Mouse (Mus musculus) hindbrain, embryonic 16.5 days (tissue): ENCODE data around the gene Fabp2. TPM values are rescaled to one million over a fixed set of nuclear protein-coding genes. Genes with fewer than 3 reads are reported as not detected.
"Not testable (repeated sequence)": the region's sequence is repeated elsewhere in the genome, so short reads cannot be mapped to it uniquely, and the experiment has no call there.

ENCODE experiments used
- ATAC-seq: fragments of 200-750 bp; cut with Nextera tagmentation; 2 replicates; pipeline ENCODE4 v1.8.0; 2017; ENCODE audit warnings: moderate TSS enrichment, moderate library complexity
- H3K27ac ChIP-seq: fragments of 300-500 bp; sonication (generic); 2 replicates; pipeline ENCODE4 v1.5.1; 2014; ENCODE audit warnings: low read depth, mild to moderate bottlenecking, control low read depth, low read length, moderate library complexity
- H3K27me3 ChIP-seq: fragments of 300-500 bp; sonication (generic); replicated peaks from 2 replicates; pipeline ENCODE4 v1.6.1; 2014; ENCODE audit warnings: low read length; ENCODE audit not compliant: control insufficient read depth, insufficient read depth
- H3K36me3 ChIP-seq: fragments of 300-500 bp; sonication (generic); 2 replicates; pipeline ENCODE4 v1.6.1; 2014; ENCODE audit warnings: mild to moderate bottlenecking, low read length, moderate library complexity, mixed read lengths; ENCODE audit not compliant: control insufficient read depth, insufficient read depth
- H3K4me1 ChIP-seq: fragments of 300-500 bp; sonication (generic); 2 replicates; pipeline ENCODE4 v1.6.1; 2014; ENCODE audit warnings: low read depth, low read length; ENCODE audit not compliant: control insufficient read depth, insufficient read depth
- H3K4me2 ChIP-seq: fragments of 300-500 bp; sonication (generic); 2 replicates; pipeline ENCODE4 v1.6.1; 2014; ENCODE audit warnings: mild to moderate bottlenecking, low read length, control low read depth, moderate library complexity
- H3K4me3 ChIP-seq: fragments of 300-500 bp; sonication (generic); 2 replicates; pipeline ENCODE4 v1.5.1; 2014; ENCODE audit warnings: mild to moderate bottlenecking, low read length, control low read depth, moderate library complexity
- H3K9ac ChIP-seq: fragments of 300-500 bp; sonication (generic); 2 replicates; pipeline ENCODE4 v1.6.1; 2014; ENCODE audit warnings: low read depth, mild to moderate bottlenecking, control low read depth, low read length, moderate library complexity
- H3K9me3 ChIP-seq: fragments of 300-500 bp; sonication (generic); 2 replicates; pipeline ENCODE4 v1.6.1; 2014; ENCODE audit warnings: mild to moderate bottlenecking, low read length, moderate library complexity; ENCODE audit not compliant: control insufficient read depth
- WGBS: fragments of 180-500 bp; shearing (Covaris S2); extraction: QIAGEN DNeasy Blood & Tissue Kit; methylation state at CpG from one replicate; pipeline ENCODE4 v1.1.7; 2014; 5-methylcytosine and 5-hydroxymethylcytosine counted together
- polyA plus RNA-seq: library from polyadenylated mRNA; unstranded; fragments of >200 nt; fragmentation: Nextera tagmentation; extraction: Ambion mirVana; gene quantifications from 2 replicates; pipeline ENCODE4 v1.2.1, GENCODE M21; 2015

Gene Fabp2
- polyA plus RNA-seq, 1 experiment from 2014 or later, result not detected

- Histone ChIP-seq H3K27me3 (no peaks in the 10 kb centered on the region), H3K27ac (no peak overlapping the region), H3K9me3 (no peaks in the 10 kb centered on the region), H3K4me1 (no peaks in the 10 kb centered on the region), H3K4me2 (no peak overlapping the region), H3K9ac (no peak overlapping the region), H3K36me3 (peaks cover 2% of the 10 kb centered on the region; the same call in 1 of the 2 replicates), H3K4me3 (no peak overlapping the region)
- no peak for ATAC-seq
- 87% methylated on average over 1 of the region's 1 CpGs for WGBS
Measured at GRCm38 (mm10) chr3:122932466-122932865, 37.6 kb downstream of the Fabp2 start.

- ATAC-seq, H3K27me3 ChIP-seq, H3K36me3 ChIP-seq, H3K4me2 ChIP-seq, H3K27ac ChIP-seq, H3K9me3 ChIP-seq, H3K4me3 ChIP-seq, H3K9ac ChIP-seq, H3K4me1 ChIP-seq: not testable (repeated sequence)
- 77% methylated on average over 13 of the region's 13 CpGs for WGBS
Measured at GRCm38 (mm10) chr3:122937176-122937575, 42.3 kb downstream of the Fabp2 start.

- Histone ChIP-seq H3K4me2 (no peak overlapping the region), H3K36me3 (no peaks in the 10 kb centered on the region), H3K27me3 (no peaks in the 10 kb centered on the region), H3K27ac (no peak overlapping the region), H3K9ac (no peak overlapping the region), H3K4me3 (no peak overlapping the region), H3K9me3 (no peaks in the 10 kb centered on the region), H3K4me1 (no peaks in the 10 kb centered on the region)
- WGBS, result 82% methylated on average over 2 of the region's 2 CpGs
- no peak for ATAC-seq
Measured at GRCm38 (mm10) chr3:122939215-122939614, 44.3 kb downstream of the Fabp2 start.

- no peak for ATAC-seq
- Histone ChIP-seq H3K4me3 (no peak overlapping the region), H3K36me3 (peaks cover 5% of the 10 kb centered on the region), H3K27ac (no peak overlapping the region), H3K27me3 (no peaks in the 10 kb centered on the region), H3K4me1 (no peaks in the 10 kb centered on the region), H3K9me3 (no peaks in the 10 kb centered on the region), H3K4me2 (no peak overlapping the region), H3K9ac (no peak overlapping the region)
- 71% methylated on average over 6 of the region's 6 CpGs for WGBS
Measured at GRCm38 (mm10) chr3:122943387-122943890, 48.6 kb downstream of the Fabp2 start.

Other genes with a start within 250 kb of the Fabp2 start
- 1.7 and 2.2 TPM in 2 replicates for gene Pde5a, start 166.1 kb upstream of the Fabp2 start, polyA plus RNA-seq
- not detected in 2 replicates for gene Gm10959, start 24.3 kb downstream of the Fabp2 start, polyA plus RNA-seq
- 80.8 and 92.9 TPM in 2 replicates for gene 1810037I17Rik, start 29.1 kb downstream of the Fabp2 start, polyA plus RNA-seq
- gene Usp53, start 89.4 kb downstream of the Fabp2 start, polyA plus RNA-seq, result 10.2 and 12.2 TPM in 2 replicates
- 0.13 and 2.4 TPM in 2 replicates for gene Myoz2, start 139.9 kb downstream of the Fabp2 start, polyA plus RNA-seq